Mouse (Mus musculus): ENCODE results near the gene Tph2. TPM values are rescaled to one million over a fixed set of nuclear protein-coding genes. Genes with fewer than 3 reads are reported as not detected.

Tph2 gene
- 8.6 and 10.2 TPM in 2 replicates for polyA plus RNA-seq (2015; fragmentation: Nextera tagmentation; extraction: Ambion mirVana)

- no peaks in the 10 kb centered on the region for H3K4me1 ChIP-seq (ENCODE audit: control insufficient read depth, insufficient read depth, low read length)
- peak; percentile 37; the same call in 1 of the 2 replicates for ATAC-seq
- peak within 1 kb of the TSS; percentile 2 for H3K4me2 ChIP-seq (ENCODE audit: low read length)
- H3K27me3 ChIP-seq (ENCODE audit: control insufficient read depth, insufficient read depth, low read depth, low read length): no peaks in the 10 kb centered on the region
- H3K27ac ChIP-seq (ENCODE audit: low read length): no peak within 1 kb of the TSS
- H3K9me3 ChIP-seq (replicated peaks; ENCODE audit: control insufficient read depth, low read length, poor library complexity, severe bottlenecking): no peaks in the 10 kb centered on the region
- H3K9ac ChIP-seq (ENCODE audit: low read depth, low read length): no peak within 1 kb of the TSS
- no peak within 1 kb of the TSS for H3K4me3 ChIP-seq (ENCODE audit: low read depth, low read length)
- no peaks in the 10 kb centered on the region for H3K36me3 ChIP-seq (ENCODE audit: control insufficient read depth, insufficient read depth, low read length)
- 5% methylated on average over 9 of the region's 9 CpGs for WGBS
Observed at GRCm38 (mm10) chr10:115184697-115185096, at the start of gene Tph2. Gene Tph2 (minus strand): TSS chr10:115185022.

DNA sequence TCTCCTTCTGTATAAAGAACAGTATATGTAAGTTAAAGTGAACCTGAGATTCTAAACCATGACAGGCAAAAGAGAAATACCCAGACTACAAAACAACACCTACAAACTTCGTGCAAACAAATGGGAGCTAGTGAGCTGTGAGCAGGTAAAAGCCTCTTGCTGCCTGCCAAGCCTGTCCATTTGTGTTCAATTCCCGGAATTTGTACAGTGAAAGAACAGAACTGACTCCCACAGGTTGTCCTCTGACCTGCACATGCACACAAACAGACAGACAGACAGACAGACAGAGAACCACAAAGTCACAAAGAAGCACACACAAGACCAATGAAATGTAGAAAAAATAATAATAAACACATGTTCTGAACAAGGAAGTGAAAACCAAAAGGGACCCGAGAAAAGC, 49.0 kb upstream of the Tph2 start:
- Histone ChIP-seq H3K9me3 (replicated peaks; ENCODE audit: control insufficient read depth, low read length, poor library complexity, severe bottlenecking) (no peaks in the 10 kb centered on the region), H3K4me1 (ENCODE audit: control insufficient read depth, insufficient read depth, low read length) (no peaks in the 10 kb centered on the region), H3K36me3 (ENCODE audit: control insufficient read depth, insufficient read depth, low read length) (peaks cover 10% of the 10 kb centered on the region), H3K27ac (ENCODE audit: low read length) (no peak overlapping the region), H3K4me2 (ENCODE audit: low read length) (no peak overlapping the region), H3K4me3 (ENCODE audit: low read depth, low read length) (no peak overlapping the region), H3K9ac (ENCODE audit: low read depth, low read length) (no peak overlapping the region), H3K27me3 (ENCODE audit: control insufficient read depth, insufficient read depth, low read depth, low read length) (no peaks in the 10 kb centered on the region)
- no peak for ATAC-seq
- 88% methylated on average over 3 of the region's 3 CpGs for WGBS

DNA sequence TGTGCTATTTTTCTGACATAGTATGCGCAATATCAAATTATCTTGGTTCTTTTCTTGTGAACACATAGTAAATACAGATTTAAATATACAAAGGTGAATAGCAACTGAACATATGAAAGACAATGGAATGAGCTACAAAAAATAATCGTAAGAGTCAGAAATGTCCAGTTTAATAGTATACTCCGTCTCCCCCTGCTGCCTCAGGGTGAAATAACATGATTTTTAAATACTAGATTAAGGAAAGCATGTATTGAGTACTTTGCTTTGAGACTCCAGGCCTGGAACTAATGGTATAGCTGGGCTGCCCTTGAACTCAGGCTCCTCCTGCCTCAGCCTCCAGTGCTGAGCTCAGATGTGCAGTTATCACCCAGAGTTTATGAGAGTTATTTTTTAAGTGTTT, 47.7 kb upstream of the Tph2 start:
- Histone ChIP-seq H3K4me1 (ENCODE audit: control insufficient read depth, insufficient read depth, low read length) (no peaks in the 10 kb centered on the region), H3K9ac (ENCODE audit: low read depth, low read length) (no peak overlapping the region), H3K36me3 (ENCODE audit: control insufficient read depth, insufficient read depth, low read length) (0 out of 2 replicates have a peak, but pooled peaks cover 5% of the 10 kb centered on the region), H3K4me2 (ENCODE audit: low read length) (no peak overlapping the region), H3K27me3 (ENCODE audit: control insufficient read depth, insufficient read depth, low read depth, low read length) (no peaks in the 10 kb centered on the region), H3K9me3 (replicated peaks; ENCODE audit: control insufficient read depth, low read length, poor library complexity, severe bottlenecking) (no peaks in the 10 kb centered on the region), H3K27ac (ENCODE audit: low read length) (no peak overlapping the region), H3K4me3 (ENCODE audit: low read depth, low read length) (no peak overlapping the region)
- ATAC-seq: no peak
- 88% methylated on average over 3 of the region's 3 CpGs for WGBS

- H3K27ac ChIP-seq (ENCODE audit: low read length): no peak overlapping the region
- WGBS: 92% methylated on average over 9 of the region's 9 CpGs
- no peak for ATAC-seq
Observed at GRCm38 (mm10) chr10:115229023-115229422, 44.2 kb upstream of the Tph2 start.

DNA sequence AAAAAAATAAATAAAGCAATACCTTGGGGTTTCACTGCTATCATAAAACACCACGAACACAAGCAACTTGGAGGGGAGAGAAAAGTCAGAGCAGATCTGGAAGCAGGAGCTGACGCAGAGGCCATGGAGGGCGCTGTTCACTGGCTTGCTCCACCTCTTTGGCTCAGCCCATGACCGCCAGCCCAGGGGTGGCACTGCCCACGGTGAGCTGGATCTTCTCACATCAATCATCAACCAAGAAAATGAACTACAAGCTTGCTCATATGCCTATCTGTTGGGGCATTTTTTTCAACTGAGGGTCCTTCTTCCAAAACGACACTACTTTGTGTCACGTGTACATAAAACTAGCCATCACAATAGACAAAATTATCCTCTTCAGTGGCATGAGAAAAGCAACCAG, 41.8 kb upstream of the Tph2 start:
- H3K9me3 ChIP-seq (replicated peaks; ENCODE audit: control insufficient read depth, low read length, poor library complexity, severe bottlenecking): no peaks in the 10 kb centered on the region
- H3K4me1 ChIP-seq (ENCODE audit: control insufficient read depth, insufficient read depth, low read length): no peaks in the 10 kb centered on the region
- no peaks in the 10 kb centered on the region for H3K27me3 ChIP-seq (ENCODE audit: control insufficient read depth, insufficient read depth, low read depth, low read length)
- no peak overlapping the region for H3K27ac ChIP-seq (ENCODE audit: low read length)
- H3K4me3 ChIP-seq (ENCODE audit: low read depth, low read length): no peak overlapping the region
- no peak for ATAC-seq
- H3K36me3 ChIP-seq (ENCODE audit: control insufficient read depth, insufficient read depth, low read length): no peaks in the 10 kb centered on the region
- no peak overlapping the region for H3K4me2 ChIP-seq (ENCODE audit: low read length)
- 90% methylated on average over 7 of the region's 7 CpGs for WGBS
- no peak overlapping the region for H3K9ac ChIP-seq (ENCODE audit: low read depth, low read length)

More at GRCm38 (mm10) chr10:115229023-115229422, 44.2 kb upstream of the Tph2 start:
- H3K9me3 ChIP-seq (replicated peaks; ENCODE audit: control insufficient read depth, low read length, poor library complexity, severe bottlenecking): no peaks in the 10 kb centered on the region
- no peaks in the 10 kb centered on the region for H3K4me1 ChIP-seq (ENCODE audit: control insufficient read depth, insufficient read depth, low read length)
- no peak overlapping the region for H3K9ac ChIP-seq (ENCODE audit: low read depth, low read length)
- 0 out of 2 replicates have a peak, but pooled peaks cover 5% of the 10 kb centered on the region for H3K36me3 ChIP-seq (ENCODE audit: control insufficient read depth, insufficient read depth, low read length)
- no peak overlapping the region for H3K4me2 ChIP-seq (ENCODE audit: low read length)
- no peaks in the 10 kb centered on the region for H3K27me3 ChIP-seq (ENCODE audit: control insufficient read depth, insufficient read depth, low read depth, low read length)
- no peak overlapping the region for H3K4me3 ChIP-seq (ENCODE audit: low read depth, low read length)

- Histone ChIP-seq H3K4me1 (ENCODE audit: control insufficient read depth, insufficient read depth, low read length) (no peaks in the 10 kb centered on the region), H3K4me2 (ENCODE audit: low read length) (no peak overlapping the region), H3K27me3 (ENCODE audit: control insufficient read depth, insufficient read depth, low read depth, low read length) (no peaks in the 10 kb centered on the region), H3K4me3 (ENCODE audit: low read depth, low read length) (no peak overlapping the region), H3K36me3 (ENCODE audit: control insufficient read depth, insufficient read depth, low read length) (no peaks in the 10 kb centered on the region), H3K9ac (ENCODE audit: low read depth, low read length) (no peak overlapping the region), H3K9me3 (replicated peaks; ENCODE audit: control insufficient read depth, low read length, poor library complexity, severe bottlenecking) (no peaks in the 10 kb centered on the region), H3K27ac (ENCODE audit: low read length) (no peak overlapping the region)
- ATAC-seq: no peak
- WGBS: 92% methylated on average over 3 of the region's 3 CpGs
Observed at GRCm38 (mm10) chr10:115223845-115224244, 39.0 kb upstream of the Tph2 start.

DNA sequence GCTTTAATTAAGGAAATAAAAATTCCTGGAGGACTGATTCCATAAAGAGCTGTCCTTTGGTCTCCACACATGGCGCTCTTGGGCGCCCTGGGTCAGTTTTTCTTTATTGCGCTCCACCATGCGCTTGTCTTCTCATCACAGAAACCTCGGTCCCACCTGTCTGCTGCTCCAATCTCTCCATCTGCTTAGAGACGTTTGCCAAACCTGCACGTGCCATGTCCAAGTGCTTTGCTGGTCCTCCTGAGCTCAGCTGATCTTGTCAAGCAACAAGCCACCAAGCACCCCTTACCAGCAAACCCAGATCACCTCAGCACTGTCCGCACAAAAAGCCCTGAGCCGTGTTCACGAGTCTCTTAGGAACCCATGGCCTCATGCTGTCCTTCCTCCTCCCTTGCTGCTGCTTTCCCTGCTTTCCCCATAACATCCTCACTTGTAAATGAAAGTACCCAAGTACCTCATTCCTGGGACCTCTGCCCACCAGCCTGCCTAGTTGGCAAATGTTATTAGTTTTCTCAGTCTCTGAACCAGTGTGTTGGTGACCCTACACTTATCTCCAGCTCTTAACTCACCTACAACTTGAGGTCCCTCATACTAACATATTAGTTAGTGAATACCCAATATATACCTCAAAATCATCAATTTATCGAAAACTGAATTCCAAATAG, 28.2 kb upstream of the Tph2 start:
- peaks cover 24% of the 10 kb centered on the region for H3K36me3 ChIP-seq (ENCODE audit: control insufficient read depth, insufficient read depth, low read length)
- H3K9ac ChIP-seq (ENCODE audit: low read depth, low read length): no peak overlapping the region
- H3K4me2 ChIP-seq (ENCODE audit: low read length): no peak overlapping the region
- H3K9me3 ChIP-seq (replicated peaks; ENCODE audit: control insufficient read depth, low read length, poor library complexity, severe bottlenecking): no peaks in the 10 kb centered on the region
- no peaks in the 10 kb centered on the region for H3K27me3 ChIP-seq (ENCODE audit: control insufficient read depth, insufficient read depth, low read depth, low read length)
- ATAC-seq: no peak
- WGBS: 96% methylated on average over 11 of the region's 11 CpGs
- H3K4me3 ChIP-seq (ENCODE audit: low read depth, low read length): no peak overlapping the region
- H3K4me1 ChIP-seq (ENCODE audit: control insufficient read depth, insufficient read depth, low read length): no peaks in the 10 kb centered on the region
- no peak overlapping the region for H3K27ac ChIP-seq (ENCODE audit: low read length)

- H3K9me3 ChIP-seq (replicated peaks; ENCODE audit: control insufficient read depth, low read length, poor library complexity, severe bottlenecking): no peaks in the 10 kb centered on the region
- 95% methylated on average over 3 of the region's 3 CpGs for WGBS
- no peak for ATAC-seq
- no peaks in the 10 kb centered on the region for H3K4me1 ChIP-seq (ENCODE audit: control insufficient read depth, insufficient read depth, low read length)
- H3K27me3 ChIP-seq (ENCODE audit: control insufficient read depth, insufficient read depth, low read depth, low read length): no peaks in the 10 kb centered on the region
- peaks cover 25% of the 10 kb centered on the region for H3K36me3 ChIP-seq (ENCODE audit: control insufficient read depth, insufficient read depth, low read length)
- H3K27ac ChIP-seq (ENCODE audit: low read length): no peak overlapping the region
- no peak overlapping the region for H3K9ac ChIP-seq (ENCODE audit: low read depth, low read length)
- H3K4me3 ChIP-seq (ENCODE audit: low read depth, low read length): no peak overlapping the region
- H3K4me2 ChIP-seq (ENCODE audit: low read length): no peak overlapping the region
Observed at GRCm38 (mm10) chr10:115205825-115206224, 21.0 kb upstream of the Tph2 start.

DNA sequence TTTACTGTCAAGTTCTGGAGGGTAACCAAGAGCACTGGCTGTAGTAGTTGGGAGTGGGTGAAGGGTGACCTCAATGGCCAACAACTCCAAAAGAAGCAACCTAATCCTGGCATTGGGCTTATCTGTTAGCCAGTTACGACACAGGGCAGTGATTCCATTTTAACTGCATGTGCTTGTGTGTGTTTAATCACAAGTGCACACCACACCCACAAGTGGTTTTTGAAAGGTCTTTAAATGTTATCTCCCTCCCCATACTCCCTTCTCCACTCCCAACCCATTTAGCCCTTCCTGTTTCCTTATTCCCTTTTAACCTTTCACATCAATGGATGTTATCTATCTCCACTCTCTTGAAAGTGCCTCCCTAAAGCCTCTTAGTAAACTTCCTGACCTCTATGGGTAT, 20.5 kb upstream of the Tph2 start:
- Histone ChIP-seq H3K36me3 (ENCODE audit: control insufficient read depth, insufficient read depth, low read length) (peaks cover 25% of the 10 kb centered on the region), H3K27ac (ENCODE audit: low read length) (no peak overlapping the region), H3K9me3 (replicated peaks; ENCODE audit: control insufficient read depth, low read length, poor library complexity, severe bottlenecking) (no peaks in the 10 kb centered on the region), H3K4me1 (ENCODE audit: control insufficient read depth, insufficient read depth, low read length) (no peaks in the 10 kb centered on the region), H3K4me2 (ENCODE audit: low read length) (no peak overlapping the region), H3K27me3 (ENCODE audit: control insufficient read depth, insufficient read depth, low read depth, low read length) (no peaks in the 10 kb centered on the region), H3K9ac (ENCODE audit: low read depth, low read length) (no peak overlapping the region), H3K4me3 (ENCODE audit: low read depth, low read length) (no peak overlapping the region)
- ATAC-seq: no peak
- WGBS: 81% methylated on average over 1 of the region's 1 CpGs

Measured in midbrain, embryonic 16.5 days (tissue).